Mouse (Mus musculus) left cerebral cortex, postnatal 25 days (tissue): ENCODE data around the gene Rdh7. TPM values are rescaled to one million over a fixed set of nuclear protein-coding genes. Genes with fewer than 3 reads are reported as not detected.
A peak's percentile ranks its signal among the peaks of the same experiment; 100 is the strongest.
"Not testable (repeated sequence)": the region's sequence is repeated elsewhere in the genome, so short reads cannot be mapped to it uniquely, and the experiment has no call there.

Source experiments
- DNase-seq, 2 experiments: peaks; one replicate each; pipeline ENCODE4 v3.0.0; 2022; ENCODE audit warnings: low spot score in 2 of 2, mixed read lengths in 1 of 2
- intact Hi-C: fragments of 180-260 bp; cut with DNase I; formaldehyde crosslinking; loops from one replicate; pipeline ENCODE4 v1.15.1; 2025
- total RNA-seq, 2 experiments: library from RNA; stranded (reverse); gene quantifications; 2 replicates each; pipeline ENCODE4 v1.2.3; 2021

Rdh7 gene
- not detected for total RNA-seq

GRCm38 (mm10) chr10:127888605-127889004 lies at the start of gene Rdh7:
Rdh7 (minus strand) TSS chr10:127888817.
- intact Hi-C loops, result no loop called here

GRCm38 (mm10) chr10:127937428-127938010 lies 48.9 kb upstream of the Rdh7 start:
- intact Hi-C loops, result loop anchor here (2.0 to 5.0 kb wide), 5 partner anchors 65 to 260 kb away; partner anchors contain the start of gene Zbtb39

More at GRCm38 (mm10) chr10:127888605-127889004, at the start of gene Rdh7:
- no peak for DNase-seq

GRCm38 (mm10) chr10:127936747-127937409 lies 48.3 kb upstream of the Rdh7 start:
- intact Hi-C loops, result loop anchor here (2.0 to 5.0 kb wide), 5 partner anchors 65 to 260 kb away; partner anchors contain the start of gene Zbtb39
- no peak for DNase-seq

More at GRCm38 (mm10) chr10:127937428-127938010, 48.9 kb upstream of the Rdh7 start:
- peak; percentile 55 to 62 for DNase-seq

- intact Hi-C loops, result loop anchor here (2.0 to 5.0 kb wide), 5 partner anchors 64 to 259 kb away; partner anchors contain the start of gene Zbtb39
- no peak for DNase-seq
Measured at GRCm38 (mm10) chr10:127936271-127936670, 47.7 kb upstream of the Rdh7 start.

- DNase-seq, result peak in 1 of 2 experiments; percentile 8
- intact Hi-C loops, result no loop called here
Measured at GRCm38 (mm10) chr10:127932290-127932926, 43.8 kb upstream of the Rdh7 start.

- intact Hi-C loops, result no loop called here
- no peak for DNase-seq
Measured at GRCm38 (mm10) chr10:127927737-127928136, 39.1 kb upstream of the Rdh7 start.

GRCm38 (mm10) chr10:127924597-127925378 lies 36.2 kb upstream of the Rdh7 start:
- intact Hi-C loops, result no loop called here
- DNase-seq, result peak in 1 of 2 experiments; percentile 25

GRCm38 (mm10) chr10:127923024-127923423 lies 34.4 kb upstream of the Rdh7 start:
- intact Hi-C loops, result no loop called here
- no peak for DNase-seq

- DNase-seq, result no peak
- intact Hi-C loops, result no loop called here
Measured at GRCm38 (mm10) chr10:127922241-127922640, 33.6 kb upstream of the Rdh7 start.

GRCm38 (mm10) chr10:127917651-127918050 lies 29.0 kb upstream of the Rdh7 start:
- no peak for DNase-seq
- intact Hi-C loops, result no loop called here

GRCm38 (mm10) chr10:127917183-127917582 lies 28.6 kb upstream of the Rdh7 start:
- intact Hi-C loops, DNase-seq: not testable (repeated sequence)

GRCm38 (mm10) chr10:127915578-127915977 lies 27.0 kb upstream of the Rdh7 start:
- intact Hi-C loops, result no loop called here
- DNase-seq, result no peak

GRCm38 (mm10) chr10:127907386-127907951 lies 18.9 kb upstream of the Rdh7 start:
- intact Hi-C loops, result no loop called here

GRCm38 (mm10) chr10:127906138-127906537 lies 17.5 kb upstream of the Rdh7 start:
- no peak for DNase-seq
- intact Hi-C loops, result no loop called here

More at GRCm38 (mm10) chr10:127907386-127907951, 18.9 kb upstream of the Rdh7 start:
- no peak for DNase-seq

- peak; percentile 13 to 20 for DNase-seq
- intact Hi-C loops, result no loop called here
Measured at GRCm38 (mm10) chr10:127904718-127905446, 16.3 kb upstream of the Rdh7 start.

GRCm38 (mm10) chr10:127903116-127903515 lies 14.5 kb upstream of the Rdh7 start:
- intact Hi-C loops, result no loop called here
- DNase-seq, result peak in 1 of 2 experiments; percentile 19

GRCm38 (mm10) chr10:127901751-127902150 lies 13.1 kb upstream of the Rdh7 start:
- intact Hi-C loops, result no loop called here
- DNase-seq, result no peak

- DNase-seq, result no peak
- intact Hi-C loops, result no loop called here
Measured at GRCm38 (mm10) chr10:127899783-127900182, 11.2 kb upstream of the Rdh7 start.

GRCm38 (mm10) chr10:127898218-127898617 lies 9.6 kb upstream of the Rdh7 start, which contains the start of gene Sdr9c7:
Sdr9c7 (plus strand) TSS chr10:127898518.
- intact Hi-C loops, result no loop called here
- DNase-seq, result no peak
